Mouse (Mus musculus) kidney, adult 2 months (tissue): Measurements from ENCODE around the gene Snx21.

Experiments
- CTCF ChIP-seq: fragments of 200-500 bp; conservative IDR thresholded peaks from 2 replicates; pipeline ENCODE4 v1.5.1; 2011; ENCODE audit warnings: low read depth, mild to moderate bottlenecking, control low read depth, low read length, moderate library complexity, mixed read lengths; ENCODE audit not compliant: insufficient read depth, insufficient read length
- POLR2A ChIP-seq: fragments of 200-500 bp; IDR thresholded peaks from one replicate; pipeline ENCODE4 v1.6.1; 2011; ENCODE audit warnings: low read depth, low read length, control low read depth

- TF ChIP-seq CTCF: no peak
- no peak for TF ChIP-seq POLR2A
Observed at GRCm38 (mm10) chr2:164737377-164738090, 48.1 kb upstream of the Snx21 start.
